Mouse (Mus musculus) olfactory bulb, adult 2 months (tissue): ENCODE data around the gene Olfr490. TPM values are rescaled to one million over a fixed set of nuclear protein-coding genes. Genes with fewer than 3 reads are reported as not detected.

Experiments
- H3K27ac ChIP-seq: fragments of 200-500 bp; 2 replicates; pipeline ENCODE4 v1.5.1; 2012; ENCODE audit warnings: low read depth, low read length; ENCODE audit not compliant: insufficient read depth
- H3K4me1 ChIP-seq: fragments of 200-500 bp; 2 replicates; pipeline ENCODE4 v1.6.1; 2012; ENCODE audit warnings: low read length; ENCODE audit not compliant: control insufficient read depth, insufficient read depth
- H3K4me3 ChIP-seq: fragments of 200-500 bp; 2 replicates; pipeline ENCODE4 v1.5.1; 2012; ENCODE audit warnings: mild to moderate bottlenecking, low read depth, low read length, moderate library complexity; ENCODE audit not compliant: insufficient read depth
- CTCF ChIP-seq: fragments of 200-500 bp; IDR thresholded peaks from 2 replicates; pipeline ENCODE4 v1.5.1; 2012; ENCODE audit warnings: low read depth, mild to moderate bottlenecking, low read length, moderate library complexity; ENCODE audit not compliant: insufficient read depth
- POLR2A ChIP-seq: fragments of 200-500 bp; IDR thresholded peaks from 2 replicates; pipeline ENCODE4 v1.6.1; 2012; ENCODE audit warnings: mild to moderate bottlenecking, low read depth, low read length, moderate library complexity; ENCODE audit not compliant: insufficient read depth
- WGBS: fragments of 180-500 bp; shearing (Covaris S2); methylation state at CpG from one replicate; pipeline ENCODE4 v1.1.7; 2018; 5-methylcytosine and 5-hydroxymethylcytosine counted together
- polyA plus RNA-seq: library from polyadenylated mRNA; stranded (reverse); fragments of >200 nt; gene quantifications from 2 replicates; pipeline ENCODE4 v1.2.4, GENCODE M21; 2012; ENCODE audit warnings: low replicate concordance; ENCODE audit not compliant: missing spikeins, insufficient read depth, insufficient read length

Gene Olfr490
- polyA plus RNA-seq: not detected in 2 replicates

GRCm38 (mm10) chr7:108288834-108289233, at the start of gene Olfr490:
Olfr490 (minus strand) TSS chr7:108288934.
- no peak for TF ChIP-seq CTCF
- TF ChIP-seq POLR2A: no peak

GRCm38 (mm10) chr7:108323574-108323973, 34.8 kb upstream of the Olfr490 start, which contains the start of gene Olfr492:
Olfr492 (minus strand) TSS chr7:108323674.
- 76% methylated on average over 2 of the region's 2 CpGs for WGBS
- H3K4me3 ChIP-seq: no peak within 1 kb of the TSS
- no peak for TF ChIP-seq CTCF
- no peak for TF ChIP-seq POLR2A
- H3K4me1 ChIP-seq: no peaks in the 10 kb centered on the region
- no peak within 1 kb of the TSS for H3K27ac ChIP-seq

More at GRCm38 (mm10) chr7:108288834-108289233, at the start of gene Olfr490:
- Histone ChIP-seq H3K27ac (no peak within 1 kb of the TSS), H3K4me1 (no peaks in the 10 kb centered on the region), H3K4me3 (no peak within 1 kb of the TSS)

- no peaks in the 10 kb centered on the region for H3K4me1 ChIP-seq
- TF ChIP-seq POLR2A (no peak), CTCF (no peak)
- no peak within 1 kb of the TSS for H3K4me3 ChIP-seq
- 73% methylated on average over 1 of the region's 1 CpGs for WGBS
- H3K27ac ChIP-seq: no peak within 1 kb of the TSS
Observed at GRCm38 (mm10) chr7:108313151-108313550, 24.4 kb upstream of the Olfr490 start, which contains the start of gene Olfr491. Olfr491 (plus strand) TSS chr7:108313451.

- Histone ChIP-seq H3K27ac (no peak within 1 kb of the TSS), H3K4me3 (no peak within 1 kb of the TSS), H3K4me1 (no peaks in the 10 kb centered on the region)
- TF ChIP-seq CTCF: no peak
- TF ChIP-seq POLR2A: no peak
Observed at GRCm38 (mm10) chr7:108258247-108258646, 30.5 kb downstream of the Olfr490 start, which contains the start of gene Olfr488. Olfr488 (minus strand) TSS chr7:108258347.

Other genes starting within 250 kb of the Olfr490 start
- gene Olfr479, start 238.2 kb downstream of the Olfr490 start, polyA plus RNA-seq: not detected in 2 replicates
- not detected in 2 replicates for gene Olfr480, start 221.6 kb downstream of the Olfr490 start, polyA plus RNA-seq
- not detected in 2 replicates for gene Olfr481, start 209.1 kb downstream of the Olfr490 start, polyA plus RNA-seq
- gene Olfr482, start 191.3 kb downstream of the Olfr490 start, polyA plus RNA-seq: not detected in 2 replicates
- gene Olfr483, start 188.1 kb downstream of the Olfr490 start, polyA plus RNA-seq: not detected in 2 replicates
- not detected in 2 replicates for gene Olfr484, start 161.5 kb downstream of the Olfr490 start, polyA plus RNA-seq
- gene Olfr485, start 129.1 kb downstream of the Olfr490 start, polyA plus RNA-seq: not detected in 2 replicates
- gene Olfr486, start 116.2 kb downstream of the Olfr490 start, polyA plus RNA-seq: not detected in 2 replicates
- gene Olfr487, start 74.3 kb downstream of the Olfr490 start, polyA plus RNA-seq: not detected in 2 replicates
- not detected in 2 replicates for gene Olfr488, start 30.6 kb downstream of the Olfr490 start, polyA plus RNA-seq
- not detected in 2 replicates for gene Olfr491, start 24.5 kb upstream of the Olfr490 start, polyA plus RNA-seq
- not detected in 2 replicates for gene Olfr492, start 34.7 kb upstream of the Olfr490 start, polyA plus RNA-seq
- gene Olfr493, start 58.0 kb upstream of the Olfr490 start, polyA plus RNA-seq: not detected in 2 replicates
- not detected in 2 replicates for gene Olfr494, start 76.4 kb upstream of the Olfr490 start, polyA plus RNA-seq
- gene Olfr495, start 104.2 kb upstream of the Olfr490 start, polyA plus RNA-seq: not detected in 2 replicates
- gene Olfr497, start 131.5 kb upstream of the Olfr490 start, polyA plus RNA-seq: not detected in 2 replicates
- not detected in 2 replicates for gene Olfr498, start 176.4 kb upstream of the Olfr490 start, polyA plus RNA-seq
- not detected in 2 replicates for gene Olfr502, start 236.1 kb upstream of the Olfr490 start, polyA plus RNA-seq